In the genomic region with DNA sequence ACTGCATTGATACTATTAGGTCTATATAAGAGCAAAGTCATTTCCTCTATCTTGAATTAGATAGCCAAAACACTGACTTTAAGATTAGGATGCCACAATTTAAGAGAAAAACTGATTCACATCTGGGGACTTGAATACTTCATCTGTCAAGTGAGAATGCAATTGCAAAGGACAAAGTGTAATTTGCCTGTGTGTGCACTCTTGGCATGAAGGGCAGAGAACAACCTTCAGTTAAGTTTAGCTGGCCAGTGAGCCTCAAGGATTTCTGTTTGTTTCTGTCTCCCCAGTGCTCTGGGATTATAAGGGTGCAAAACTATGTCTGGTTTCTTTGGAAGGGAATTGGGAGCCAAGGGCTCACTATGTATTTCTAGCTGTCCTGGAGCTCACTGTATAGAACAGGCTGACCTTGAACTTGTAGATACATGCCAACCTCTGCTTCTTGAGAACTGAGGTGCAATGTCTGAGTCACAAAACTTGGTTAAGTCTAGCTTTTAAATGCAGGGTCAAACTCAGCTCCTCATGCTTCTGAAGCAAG, we compare ENCODE assay signal across 21 mouse cellular contexts. TPM values are rescaled to one million over a fixed set of nuclear protein-coding genes. Genes with fewer than 3 reads are reported as not detected.
DNase-seq lines count a peak whose midpoint lies in the region; ATAC-seq lines count a peak whose summit lies in the region.
"Had no signal": no experiment of that assay in that cellular context is flagged by ENCODE, and none has a peak within 500 bp of the region (broad histone marks: within the 10 kb centered on the region; RNA-seq: fewer than 3 reads in every experiment).

No protein-coding gene starts in this region.

- ATAC-seq in heart, embryonic 15.5 days (replicated peaks; ENCODE audit: insufficient number of reproducible peaks, insufficient read depth, low FRiP score, low read depth), result no peak
- ATAC-seq: forebrain, embryonic 15.5 days; hindbrain, embryonic 16.5 days; liver, postnatal 0 days; midbrain, embryonic 13.5 days had no signal

- no peaks in the 10 kb centered on the region for H3K9me3 ChIP-seq in heart, embryonic 15.5 days (replicated peaks)
- H3K9me3 ChIP-seq: forebrain, embryonic 15.5 days; G1E; limb, embryonic 15.5 days; midbrain, embryonic 13.5 days; neural tube, embryonic 13.5 days had no signal

- peak overlapping the region; percentile 23; the same call in 1 of the 2 replicates for H3K27ac ChIP-seq in heart, embryonic 15.5 days
- H3K27ac ChIP-seq in brown adipose tissue, adult 24 weeks (replicated peaks; ENCODE audit: low read depth, low read length), result peak overlapping the region; percentile 34; the same call in 1 of the 2 replicates
- H3K27ac ChIP-seq: forebrain, embryonic 15.5 days; limb, embryonic 15.5 days; midbrain, embryonic 13.5 days; neural tube, embryonic 13.5 days had no signal

- H3K27me3 ChIP-seq in heart, embryonic 15.5 days, result no peaks in the 10 kb centered on the region
- H3K27me3 ChIP-seq: forebrain, embryonic 15.5 days; limb, embryonic 15.5 days; midbrain, embryonic 13.5 days; neural tube, embryonic 13.5 days had no signal

- H3K4me2 ChIP-seq in heart, embryonic 15.5 days, result no peak overlapping the region
- H3K4me2 ChIP-seq: forebrain, embryonic 15.5 days; limb, embryonic 15.5 days; midbrain, embryonic 13.5 days; neural tube, embryonic 13.5 days had no signal

- no peak overlapping the region for H3K4me3 ChIP-seq in heart, embryonic 15.5 days
- no peak overlapping the region for H3K4me3 ChIP-seq in brown adipose tissue, adult 24 weeks (ENCODE audit: insufficient read depth, low read depth, low read length)
- H3K4me3 ChIP-seq: forebrain, embryonic 15.5 days; limb, embryonic 15.5 days; midbrain, embryonic 13.5 days; neural tube, embryonic 13.5 days had no signal

- H3K4me1 ChIP-seq in heart, embryonic 15.5 days (replicated peaks), result peaks cover 9% of the 10 kb centered on the region
- H3K4me1 ChIP-seq in brown adipose tissue, adult 24 weeks (ENCODE audit: control insufficient read depth, insufficient read depth, insufficient read length, low read length), result no peaks in the 10 kb centered on the region
- H3K4me1 ChIP-seq: forebrain, embryonic 15.5 days; limb, embryonic 15.5 days; midbrain, embryonic 13.5 days had no signal

- no peak overlapping the region for H3K9ac ChIP-seq in heart, embryonic 15.5 days
- H3K9ac ChIP-seq: forebrain, embryonic 15.5 days; limb, embryonic 15.5 days; liver, postnatal 0 days; midbrain, embryonic 13.5 days; neural tube, embryonic 13.5 days had no signal

- no peaks in the 10 kb centered on the region for H3K36me3 ChIP-seq in heart, embryonic 15.5 days
- H3K36me3 ChIP-seq: forebrain, embryonic 15.5 days; limb, embryonic 15.5 days; midbrain, embryonic 13.5 days; neural tube, embryonic 13.5 days had no signal

- peak; percentile 62 for DNase-seq in adrenal gland, adult 2 months
- no peak for DNase-seq in adrenal gland, postnatal 4 days (ENCODE audit: low spot score in 2 of 2)
- DNase-seq in heart, adult 18-20 months, result no peak
- DNase-seq in kidney, adult 9 months, result peak; percentile 62
- DNase-seq in kidney, postnatal 14 days, result no peak
- DNase-seq: cerebellum, adult 18-20 months; cerebellum, postnatal 25 days; embryo, embryonic 11 days; gastrocnemius, postnatal 36 days; liver, postnatal 0 days; lung, postnatal 10 days; right cerebral cortex, adult 18-20 months; thymus, postnatal 25 days had no signal

RNA-seq across cellular contexts. Expression of a gene that starts 24.8 kb away (rescaled TPM):
- total RNA-seq in adrenal gland, adult 2 months (2021), result 100 to 1,000 TPM; 314 to 430 TPM
- polyA plus RNA-seq in adrenal gland, adult 2 months (2012; rRNA removed), result 40.4 and 51.2 TPM in 2 replicates
- total RNA-seq in adrenal gland, postnatal 4 days (2021), result 100 to 1,000 TPM; 306 to 308 TPM
- 124 and 140 TPM in 2 replicates for polyA plus RNA-seq in heart, embryonic 15.5 days (2015; fragmentation: Nextera tagmentation; extraction: Ambion mirVana)
- 100 to 1,000 TPM; 521 to 556 TPM for total RNA-seq in heart, adult 18-20 months (2021)
- polyA plus RNA-seq in brown adipose tissue, adult 24 weeks (2012; ENCODE audit: insufficient read depth, insufficient read length, missing spikeins), result 109 and 148 TPM in 2 replicates

RNA-seq across cellular contexts. Expression of a gene that starts 58.1 kb away (rescaled TPM):
- total RNA-seq in adrenal gland, adult 2 months (2021), result 10 to 100 TPM; 17.0 to 21.7 TPM
- 5.2 and 5.9 TPM in 2 replicates for polyA plus RNA-seq in adrenal gland, adult 2 months (2012; rRNA removed)
- 10 to 100 TPM; 19.3 to 22.9 TPM for total RNA-seq in adrenal gland, postnatal 4 days (2021)
- 4.1 and 4.8 TPM in 2 replicates for polyA plus RNA-seq in heart, embryonic 15.5 days (2015; fragmentation: Nextera tagmentation; extraction: Ambion mirVana)
- 10 to 100 TPM; 21.5 to 22.0 TPM for total RNA-seq in heart, adult 18-20 months (2021)
- polyA plus RNA-seq in brown adipose tissue, adult 24 weeks (2012; ENCODE audit: insufficient read depth, insufficient read length, missing spikeins), result 3.4 and 8.6 TPM in 2 replicates

Comparison
In these comparisons a context has a peak if more than half of its experiments do, and no peak if none do; other contexts are left out.
1. DNase-seq: peak in adrenal gland, adult 2 months (single experiment) and kidney, adult 9 months (single experiment); none in adrenal gland, postnatal 4 days (0 of 2), heart, adult 18-20 months (0 of 2) and kidney, postnatal 14 days (single experiment).